Mouse (Mus musculus): ENCODE measurements around the gene Ms4a4b. TPM values are rescaled to one million over a fixed set of nuclear protein-coding genes. Genes with fewer than 3 reads are reported as not detected.
"Not testable (repeated sequence)": the region's sequence is repeated elsewhere in the genome, so short reads cannot be mapped to it uniquely, and the experiment has no call there.

Ms4a4b gene
- polyA plus RNA-seq, 1 experiment from 2014 or later: not detected

DNA sequence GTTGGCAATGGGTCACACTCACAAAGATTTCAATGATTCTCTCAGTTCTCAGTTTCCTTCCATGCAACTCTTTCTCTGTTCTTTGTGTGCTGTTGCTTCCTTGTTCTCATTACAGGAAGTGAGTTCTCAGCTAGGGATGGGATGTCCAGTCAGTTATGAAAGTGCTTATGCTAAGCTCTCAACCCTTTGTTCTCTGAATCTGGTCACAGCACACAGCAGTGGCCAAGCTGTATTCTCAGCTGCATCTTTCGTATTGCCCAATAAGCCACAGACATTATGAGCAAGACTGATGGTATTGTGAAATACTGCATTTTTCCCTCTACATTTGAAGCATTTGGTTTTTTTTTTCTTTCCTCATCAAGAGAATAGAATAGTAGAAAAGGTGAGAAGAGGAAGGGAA lies 12.1 kb upstream of the Ms4a4b start:
- H3K36me3 ChIP-seq (ENCODE audit: control insufficient read depth, insufficient read depth, low read length); H3K27ac ChIP-seq (replicated peaks; ENCODE audit: low read depth, low read length); H3K4me1 ChIP-seq (ENCODE audit: control insufficient read depth, insufficient read depth, low read length); H3K4me2 ChIP-seq (ENCODE audit: low read length); H3K4me3 ChIP-seq (replicated peaks; ENCODE audit: low read depth, low read length); H3K27me3 ChIP-seq (ENCODE audit: control insufficient read depth, insufficient read depth, low read length); H3K9ac ChIP-seq (replicated peaks; ENCODE audit: low read length); H3K9me3 ChIP-seq (ENCODE audit: control insufficient read depth, low read length); ATAC-seq (ENCODE audit: low FRiP score, low TSS enrichment); DNase-seq: not testable (repeated sequence)
- 85% methylated on average over 1 of the region's 1 CpGs for WGBS

DNA sequence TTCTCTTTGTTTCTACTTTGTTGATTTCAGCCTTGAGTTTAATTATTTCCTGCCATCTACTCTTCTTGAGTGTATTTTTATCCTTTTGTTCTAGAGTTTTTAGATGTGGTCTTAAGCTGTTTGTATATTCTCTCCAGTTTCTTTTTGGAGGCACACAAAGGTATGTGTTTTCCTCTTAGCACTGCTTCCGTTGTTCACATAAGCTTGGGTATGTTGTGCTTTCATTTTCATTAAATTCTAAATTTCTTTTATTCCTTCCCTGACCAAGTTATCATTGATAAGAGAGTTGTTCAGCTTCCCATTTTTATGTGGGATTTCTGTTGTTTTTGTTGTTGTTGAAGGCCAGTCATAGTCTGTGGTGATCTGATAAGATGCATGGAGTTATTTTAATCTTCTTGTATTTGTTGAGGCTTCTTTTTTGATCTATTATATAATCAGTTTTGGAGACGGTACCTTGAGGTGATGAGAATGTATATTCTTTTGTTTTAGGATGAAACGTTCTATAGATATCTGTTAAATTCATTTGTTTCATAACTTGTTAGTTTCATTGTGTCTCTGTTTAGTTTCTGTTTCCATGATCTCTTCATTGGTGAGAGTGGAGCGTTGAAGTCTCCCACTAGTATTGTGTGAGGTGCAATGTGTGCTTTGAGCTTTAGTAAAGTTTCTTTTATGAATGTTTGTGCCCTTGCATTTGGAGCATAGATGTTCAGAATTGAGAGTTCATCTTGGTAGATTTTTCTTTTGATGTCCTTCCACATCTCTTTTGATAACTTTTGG lies 8.1 kb upstream of the Ms4a4b start:
- 89% methylated on average over 4 of the region's 4 CpGs for WGBS
- H3K36me3 ChIP-seq (ENCODE audit: control insufficient read depth, insufficient read depth, low read length): no peaks in the 10 kb centered on the region
- no peak overlapping the region for H3K27ac ChIP-seq (replicated peaks; ENCODE audit: low read depth, low read length)
- H3K27me3 ChIP-seq (ENCODE audit: control insufficient read depth, insufficient read depth, low read length): no peaks in the 10 kb centered on the region
- no peak overlapping the region for H3K4me3 ChIP-seq (replicated peaks; ENCODE audit: low read depth, low read length)
- no peak for ATAC-seq (ENCODE audit: low FRiP score, low TSS enrichment)
- H3K9me3 ChIP-seq (ENCODE audit: control insufficient read depth, low read length): no peaks in the 10 kb centered on the region
- H3K4me2 ChIP-seq (ENCODE audit: low read length): no peak overlapping the region
- no peak overlapping the region for H3K9ac ChIP-seq (replicated peaks; ENCODE audit: low read length)
- DNase-seq: no peak
- H3K4me1 ChIP-seq (ENCODE audit: control insufficient read depth, insufficient read depth, low read length): no peaks in the 10 kb centered on the region

DNA sequence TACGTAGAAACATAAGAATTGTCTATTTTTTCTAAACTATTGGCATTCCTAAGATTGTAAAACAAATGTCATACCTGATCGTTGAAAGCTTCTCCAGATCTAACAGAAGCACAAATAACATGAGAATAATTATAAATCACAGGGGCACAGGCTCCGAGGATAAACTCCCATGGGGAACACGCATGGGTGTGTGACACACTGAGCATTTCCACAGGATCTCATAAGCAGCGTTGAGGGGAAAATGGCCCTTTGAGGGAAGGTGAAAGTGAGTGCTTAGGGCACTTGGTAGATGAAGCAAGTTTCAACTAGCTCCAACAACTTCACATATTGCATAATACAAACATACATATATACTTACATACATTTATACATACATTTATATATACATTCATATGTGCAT lies 611 bp downstream of the Ms4a4b start:
- ATAC-seq (ENCODE audit: low FRiP score, low TSS enrichment) (no peak), DNase-seq (no peak)
- H3K4me1 ChIP-seq (ENCODE audit: control insufficient read depth, insufficient read depth, low read length): no peaks in the 10 kb centered on the region
- WGBS: 88% methylated on average over 5 of the region's 5 CpGs
- H3K9ac ChIP-seq (replicated peaks; ENCODE audit: low read length): no peak overlapping the region
- no peak overlapping the region for H3K27ac ChIP-seq (replicated peaks; ENCODE audit: low read depth, low read length)
- no peak overlapping the region for H3K4me3 ChIP-seq (replicated peaks; ENCODE audit: low read depth, low read length)
- H3K4me2 ChIP-seq (ENCODE audit: low read length): no peak overlapping the region
- H3K36me3 ChIP-seq (ENCODE audit: control insufficient read depth, insufficient read depth, low read length): no peaks in the 10 kb centered on the region
- H3K27me3 ChIP-seq (ENCODE audit: control insufficient read depth, insufficient read depth, low read length): no peaks in the 10 kb centered on the region
- H3K9me3 ChIP-seq (ENCODE audit: control insufficient read depth, low read length): no peaks in the 10 kb centered on the region

DNA sequence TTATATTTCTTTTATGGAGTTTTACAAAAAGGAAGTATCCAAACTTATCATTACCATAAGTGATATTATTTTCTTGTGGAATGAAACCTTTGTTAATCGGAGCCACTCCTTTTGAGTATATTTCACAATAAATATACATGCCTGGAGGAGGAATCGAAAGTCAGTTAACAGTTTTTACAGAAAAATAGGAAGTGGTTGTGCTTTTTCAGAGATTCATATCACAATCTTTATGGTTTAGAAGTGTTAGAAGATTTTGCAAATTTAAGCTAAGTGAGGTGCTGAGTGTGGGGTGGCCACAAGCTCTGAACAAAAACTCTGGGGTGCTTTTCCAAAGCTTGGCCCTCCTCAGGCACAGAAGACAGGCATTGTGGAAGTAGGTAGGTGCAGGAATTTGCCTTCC lies 3.9 kb downstream of the Ms4a4b start:
- no peaks in the 10 kb centered on the region for H3K27me3 ChIP-seq (ENCODE audit: control insufficient read depth, insufficient read depth, low read length)
- H3K4me1 ChIP-seq (ENCODE audit: control insufficient read depth, insufficient read depth, low read length): no peaks in the 10 kb centered on the region
- no peak overlapping the region for H3K4me3 ChIP-seq (replicated peaks; ENCODE audit: low read depth, low read length)
- no peak overlapping the region for H3K27ac ChIP-seq (replicated peaks; ENCODE audit: low read depth, low read length)
- DNase-seq (no peak), ATAC-seq (ENCODE audit: low FRiP score, low TSS enrichment) (no peak)
- WGBS: 91% methylated on average over 2 of the region's 2 CpGs
- H3K9ac ChIP-seq (replicated peaks; ENCODE audit: low read length): no peak overlapping the region
- H3K9me3 ChIP-seq (ENCODE audit: control insufficient read depth, low read length): no peaks in the 10 kb centered on the region
- H3K4me2 ChIP-seq (ENCODE audit: low read length): no peak overlapping the region
- no peaks in the 10 kb centered on the region for H3K36me3 ChIP-seq (ENCODE audit: control insufficient read depth, insufficient read depth, low read length)

DNA sequence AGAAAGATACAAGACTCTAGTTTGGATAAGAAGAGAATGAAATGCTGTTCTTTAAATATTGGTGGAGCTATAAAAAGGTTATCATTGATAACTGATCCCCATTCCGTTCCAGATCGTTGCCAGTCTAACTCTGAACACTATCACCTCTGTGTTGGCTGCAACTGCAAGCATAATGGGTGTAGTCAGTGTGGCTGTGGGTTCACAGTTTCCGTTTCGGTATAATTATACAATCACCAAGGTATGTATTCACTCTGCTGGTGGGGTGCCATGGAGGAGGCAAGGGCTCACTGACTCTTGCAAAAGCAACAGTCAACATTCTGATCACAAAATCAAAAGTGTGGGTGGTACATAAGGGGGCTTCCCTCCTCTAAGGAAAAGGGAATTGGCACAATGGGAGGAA lies 15.7 kb downstream of the Ms4a4b start:
- not testable (repeated sequence) for H3K4me2 ChIP-seq (ENCODE audit: low read length); H3K4me1 ChIP-seq (ENCODE audit: control insufficient read depth, insufficient read depth, low read length); H3K9me3 ChIP-seq (ENCODE audit: control insufficient read depth, low read length); H3K27me3 ChIP-seq (ENCODE audit: control insufficient read depth, insufficient read depth, low read length); H3K9ac ChIP-seq (replicated peaks; ENCODE audit: low read length); DNase-seq; H3K4me3 ChIP-seq (replicated peaks; ENCODE audit: low read depth, low read length); H3K27ac ChIP-seq (replicated peaks; ENCODE audit: low read depth, low read length); H3K36me3 ChIP-seq (ENCODE audit: control insufficient read depth, insufficient read depth, low read length); ATAC-seq (ENCODE audit: low FRiP score, low TSS enrichment)
- 75% methylated on average over 3 of the region's 4 CpGs for WGBS

DNA sequence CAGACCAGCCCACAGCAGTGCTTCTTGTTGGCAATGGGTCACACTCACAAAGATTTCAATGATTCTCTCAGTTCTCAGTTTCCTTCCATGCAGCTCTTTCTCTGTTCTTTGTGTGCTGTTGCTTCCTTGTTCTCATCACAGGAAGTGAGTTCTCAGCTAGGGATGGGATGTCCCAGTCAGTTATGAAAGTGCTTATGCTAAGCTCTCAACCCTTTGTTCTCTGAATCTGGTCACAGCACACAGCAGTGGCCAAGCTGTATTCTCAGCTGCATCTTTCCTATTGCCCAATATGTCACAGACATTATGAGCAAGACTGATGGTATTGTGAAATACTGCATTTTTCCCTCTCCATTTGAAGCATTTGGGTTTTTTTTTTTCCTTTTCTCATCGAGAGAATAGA lies 21.4 kb downstream of the Ms4a4b start:
- H3K27ac ChIP-seq (replicated peaks; ENCODE audit: low read depth, low read length); H3K4me3 ChIP-seq (replicated peaks; ENCODE audit: low read depth, low read length); H3K9me3 ChIP-seq (ENCODE audit: control insufficient read depth, low read length); DNase-seq; H3K36me3 ChIP-seq (ENCODE audit: control insufficient read depth, insufficient read depth, low read length); H3K27me3 ChIP-seq (ENCODE audit: control insufficient read depth, insufficient read depth, low read length); H3K4me1 ChIP-seq (ENCODE audit: control insufficient read depth, insufficient read depth, low read length); ATAC-seq (ENCODE audit: low FRiP score, low TSS enrichment); H3K9ac ChIP-seq (replicated peaks; ENCODE audit: low read length); H3K4me2 ChIP-seq (ENCODE audit: low read length): not testable (repeated sequence)
- WGBS: 69% methylated on average over 1 of the region's 1 CpGs

DNA sequence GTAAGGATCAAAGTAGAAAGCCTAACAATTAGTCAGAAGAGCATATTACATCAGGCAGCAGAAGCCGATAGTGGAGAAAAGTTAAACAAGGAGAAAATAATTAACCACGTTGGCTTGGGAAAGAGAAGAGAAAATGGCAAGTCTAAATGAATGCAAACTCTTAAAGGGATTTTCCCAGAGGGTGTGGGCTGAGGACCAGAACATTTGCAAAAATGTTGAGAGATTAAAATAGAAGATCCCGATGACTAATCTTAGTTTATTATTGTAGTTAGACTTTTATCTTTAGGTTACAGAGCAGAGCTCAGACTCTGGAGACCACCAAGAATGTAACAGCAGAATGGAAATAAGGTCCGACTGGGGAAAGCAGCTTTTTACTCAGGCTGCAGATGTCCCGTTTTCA lies 23.1 kb downstream of the Ms4a4b start:
- no peak for ATAC-seq (ENCODE audit: low FRiP score, low TSS enrichment)
- DNase-seq: no peak
- Histone ChIP-seq H3K36me3 (ENCODE audit: control insufficient read depth, insufficient read depth, low read length) (no peaks in the 10 kb centered on the region), H3K27me3 (ENCODE audit: control insufficient read depth, insufficient read depth, low read length) (no peaks in the 10 kb centered on the region), H3K9me3 (ENCODE audit: control insufficient read depth, low read length) (no peaks in the 10 kb centered on the region), H3K4me3 (replicated peaks; ENCODE audit: low read depth, low read length) (no peak overlapping the region), H3K4me1 (ENCODE audit: control insufficient read depth, insufficient read depth, low read length) (no peaks in the 10 kb centered on the region), H3K9ac (replicated peaks; ENCODE audit: low read length) (no peak overlapping the region), H3K27ac (replicated peaks; ENCODE audit: low read depth, low read length) (no peak overlapping the region), H3K4me2 (ENCODE audit: low read length) (no peak overlapping the region)
- 79% methylated on average over 5 of the region's 5 CpGs for WGBS

DNA sequence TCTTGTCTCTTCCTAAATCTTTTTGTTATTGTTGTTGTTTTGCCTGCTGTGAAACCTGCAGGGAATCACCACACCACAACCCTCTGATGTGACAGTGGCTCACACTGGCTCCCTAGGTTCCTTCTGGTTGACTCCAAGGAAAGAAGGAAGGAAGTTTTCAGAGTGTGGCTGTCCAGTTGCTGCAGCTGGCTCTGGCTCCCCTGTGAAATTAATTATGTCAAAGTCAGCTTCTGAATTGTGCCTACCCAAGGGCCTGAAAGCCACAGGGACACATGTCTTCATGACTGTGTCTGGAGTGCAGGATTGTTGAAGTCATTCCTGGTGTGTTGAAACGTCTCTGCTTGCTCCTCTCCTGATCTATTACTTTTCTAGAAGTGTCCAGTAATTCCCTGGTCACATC lies 25.0 kb downstream of the Ms4a4b start:
- 68% methylated on average over 1 of the region's 1 CpGs for WGBS
- H3K9me3 ChIP-seq (ENCODE audit: control insufficient read depth, low read length); H3K27ac ChIP-seq (replicated peaks; ENCODE audit: low read depth, low read length); H3K4me3 ChIP-seq (replicated peaks; ENCODE audit: low read depth, low read length); H3K36me3 ChIP-seq (ENCODE audit: control insufficient read depth, insufficient read depth, low read length); H3K9ac ChIP-seq (replicated peaks; ENCODE audit: low read length); DNase-seq; H3K27me3 ChIP-seq (ENCODE audit: control insufficient read depth, insufficient read depth, low read length); H3K4me1 ChIP-seq (ENCODE audit: control insufficient read depth, insufficient read depth, low read length); ATAC-seq (ENCODE audit: low FRiP score, low TSS enrichment); H3K4me2 ChIP-seq (ENCODE audit: low read length): not testable (repeated sequence)

DNA sequence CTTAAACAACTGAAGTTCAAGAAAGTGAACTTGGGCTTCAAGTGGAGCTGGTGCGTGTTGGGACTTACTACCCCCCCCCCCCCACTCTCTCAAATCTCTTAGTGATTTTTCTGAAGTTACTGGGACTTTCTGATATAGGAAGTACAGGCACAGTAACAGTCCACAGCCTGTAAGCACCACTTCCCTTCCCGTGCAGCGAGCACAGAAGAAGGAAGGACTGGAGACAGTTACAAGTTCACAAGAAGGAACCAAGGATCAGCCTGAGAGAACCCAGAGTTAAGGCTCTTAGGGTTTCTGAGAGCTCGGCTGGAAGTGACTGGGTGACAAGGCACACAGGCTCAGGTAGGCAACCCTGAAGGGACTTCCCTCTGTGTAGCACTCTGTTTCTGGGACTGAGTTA lies 25.9 kb downstream of the Ms4a4b start, which contains the start of gene Ms4a6c:
Gene Ms4a6c (plus strand): TSS at position 152 of the 400 bp plus-strand sequence.
- not testable (repeated sequence) for H3K9ac ChIP-seq (replicated peaks; ENCODE audit: low read length); DNase-seq; ATAC-seq (ENCODE audit: low FRiP score, low TSS enrichment); H3K9me3 ChIP-seq (ENCODE audit: control insufficient read depth, low read length); H3K27ac ChIP-seq (replicated peaks; ENCODE audit: low read depth, low read length); H3K4me2 ChIP-seq (ENCODE audit: low read length); H3K4me3 ChIP-seq (replicated peaks; ENCODE audit: low read depth, low read length); H3K36me3 ChIP-seq (ENCODE audit: control insufficient read depth, insufficient read depth, low read length); H3K4me1 ChIP-seq (ENCODE audit: control insufficient read depth, insufficient read depth, low read length); H3K27me3 ChIP-seq (ENCODE audit: control insufficient read depth, insufficient read depth, low read length)
- 89% methylated on average over 4 of the region's 4 CpGs for WGBS

Measured in midbrain, embryonic 14.5 days (tissue).